Mouse (Mus musculus): ENCODE measurements around the gene Nyx. TPM values are rescaled to one million over a fixed set of nuclear protein-coding genes. Genes with fewer than 3 reads are reported as not detected.

The Nyx gene
- total RNA-seq, 2 experiments from 2014 or later, result not detected

Other genes with a start within 250 kb of the Nyx start
- gene Ddx3x, start 185.1 kb upstream of the Nyx start, total RNA-seq (2014; fragmentation: Nextera tagmentation), result 217 and 234 TPM in 2 replicates
- 759 and 878 TPM in 2 replicates for gene Ddx3x, start 185.1 kb upstream of the Nyx start, total RNA-seq (2017)
- gene Gpr34, start 166.0 kb downstream of the Nyx start, total RNA-seq (2014; fragmentation: Nextera tagmentation), result not detected in 2 replicates
- not detected in 2 replicates for gene Gpr34, start 166.0 kb downstream of the Nyx start, total RNA-seq (2017)
- gene Gpr82, start 195.3 kb downstream of the Nyx start, total RNA-seq (2014; fragmentation: Nextera tagmentation), result 0.92 TPM in 1 of 2 replicates, not detected in the other
- gene Gpr82, start 195.3 kb downstream of the Nyx start, total RNA-seq (2017), result not detected in 2 replicates

Data from megakaryocyte-erythroid progenitor cell, adult 5-6 weeks (primary cell).